Mouse (Mus musculus) thymus, postnatal 4 days (tissue): ENCODE results near the gene A930002H24Rik.
A peak's percentile ranks its signal among the peaks of the same experiment; 100 is the strongest.
"Not testable (repeated sequence)": the region's sequence is repeated elsewhere in the genome, so short reads cannot be mapped to it uniquely, and the experiment has no call there.

ENCODE experiments used
- DNase-seq: peaks from one replicate; pipeline ENCODE4 v3.0.0; 2021

The A930002H24Rik gene

DNA sequence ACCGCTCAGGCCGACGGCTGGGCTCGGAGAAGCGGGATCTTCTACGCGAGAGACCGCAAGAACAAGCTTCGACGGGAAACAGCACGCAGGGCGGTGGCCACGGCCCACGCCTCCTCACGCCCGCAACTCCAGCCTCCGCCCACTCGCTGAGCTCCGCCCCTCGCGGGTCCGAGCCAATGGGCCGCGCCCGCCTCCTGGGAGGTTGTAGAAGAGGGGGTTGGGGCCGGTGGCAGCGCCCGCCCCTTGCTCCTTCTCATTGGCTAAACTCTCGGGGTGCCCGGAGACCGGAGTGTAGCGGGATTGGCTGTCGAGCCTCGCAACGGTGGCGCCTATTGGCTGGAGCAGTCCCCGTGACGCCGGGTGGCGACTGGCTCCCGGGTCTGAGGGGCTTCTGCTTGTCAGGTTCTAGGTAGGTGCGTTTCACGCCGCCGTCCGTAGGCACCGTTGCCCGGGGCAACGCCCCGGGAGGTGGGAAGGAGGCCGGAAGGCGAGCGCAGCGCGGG is at the start of gene A930002H24Rik:
A930002H24Rik (minus strand) TSS at position 145 of the 503 bp plus-strand sequence.
- DNase-seq, result peak; percentile 90

DNA sequence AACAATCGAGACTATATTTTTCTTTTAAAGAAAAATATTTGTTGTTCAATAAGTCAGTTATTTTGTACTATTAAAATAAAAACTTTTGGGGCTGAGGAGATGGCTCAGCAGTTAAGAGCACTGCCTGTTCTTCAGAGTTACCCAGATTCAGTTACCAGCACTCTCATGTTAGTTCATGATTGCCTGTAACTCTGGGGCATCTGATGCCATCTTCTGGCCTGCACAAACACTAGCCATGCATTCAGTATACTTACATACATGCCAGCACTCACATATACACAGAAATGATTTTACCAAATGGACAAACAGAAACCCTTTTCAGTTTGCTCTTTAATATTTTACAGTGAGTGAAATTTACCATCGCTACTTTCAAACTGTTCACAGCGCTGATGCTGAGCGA is 45.7 kb upstream of the A930002H24Rik start:
- no peak for DNase-seq

DNA sequence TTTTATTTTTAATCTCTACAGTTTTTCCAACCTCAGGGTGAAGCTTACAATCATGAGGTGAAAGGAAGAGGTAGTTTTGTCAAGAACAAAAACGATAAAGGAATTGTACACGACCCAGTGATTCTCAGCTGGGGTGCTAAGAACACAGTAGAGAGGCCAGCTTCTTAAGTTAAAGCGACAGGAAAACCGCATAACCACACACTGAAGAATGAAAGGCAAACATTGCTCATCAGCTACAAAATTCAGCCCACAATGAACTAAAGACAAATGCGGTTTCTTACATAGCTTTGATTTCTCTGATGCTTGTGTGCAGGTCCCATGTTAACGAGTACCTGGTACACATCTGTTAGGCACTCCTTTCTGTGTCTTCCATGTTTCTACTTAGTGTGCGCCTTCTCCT is 33.5 kb upstream of the A930002H24Rik start:
- no peak for DNase-seq

DNA sequence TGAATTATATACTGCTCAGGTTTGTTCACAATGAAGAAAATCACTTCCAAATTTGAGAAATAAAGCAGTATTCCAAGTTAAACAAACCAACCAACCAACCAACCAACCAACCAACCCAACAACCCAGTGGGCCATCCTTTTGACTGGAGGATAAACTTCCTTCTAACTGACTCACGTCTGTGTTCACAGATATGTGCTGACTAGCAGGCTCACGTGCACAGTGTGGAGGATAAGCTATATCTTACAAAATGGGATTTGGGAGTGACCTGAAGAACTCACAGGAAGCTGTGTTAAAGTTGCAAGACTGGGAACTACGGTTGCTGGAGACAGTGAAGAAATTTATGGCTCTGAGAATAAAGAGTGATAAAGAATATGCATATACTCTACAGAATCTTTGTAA is 32.2 kb upstream of the A930002H24Rik start:
- no peak for DNase-seq

DNA sequence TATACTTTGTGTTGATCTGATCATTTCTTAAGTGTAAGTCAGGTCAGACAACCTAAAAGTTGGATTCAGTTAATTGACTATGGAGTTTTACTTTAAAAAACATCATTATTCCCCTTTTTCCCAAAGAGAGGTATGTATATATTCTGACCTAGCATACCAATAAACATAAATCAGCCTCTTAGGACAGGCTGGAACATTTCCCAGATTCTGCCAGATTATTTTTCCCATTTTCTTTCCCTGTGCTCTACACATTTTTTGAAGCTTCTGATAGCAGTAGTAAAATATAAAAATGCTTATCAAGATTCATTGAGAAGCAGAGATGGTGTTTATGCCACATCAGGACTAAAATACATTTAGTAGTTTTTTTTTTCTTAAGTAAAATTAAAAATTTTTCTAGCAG is 27.0 kb upstream of the A930002H24Rik start:
- DNase-seq, result no peak

DNA sequence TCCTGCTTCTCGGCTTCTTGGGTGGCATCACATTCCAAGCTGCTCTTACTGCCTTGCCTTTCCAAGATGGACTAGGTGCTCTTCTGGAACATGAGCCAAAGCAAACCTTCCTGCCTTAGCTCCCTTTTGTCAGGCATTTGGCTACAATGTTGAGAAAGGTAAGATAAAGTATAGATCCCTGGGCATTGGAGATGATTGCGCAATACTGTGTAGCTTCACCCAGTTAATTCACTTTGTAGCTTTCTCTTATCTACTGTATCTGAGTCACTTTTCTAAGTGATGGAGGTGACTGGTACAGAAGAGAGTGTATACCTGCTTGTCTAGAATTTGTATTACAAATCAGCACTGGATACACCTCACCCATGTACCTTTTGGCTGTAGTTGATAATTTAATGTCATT is 23.4 kb upstream of the A930002H24Rik start:
- DNase-seq, result no peak

DNA sequence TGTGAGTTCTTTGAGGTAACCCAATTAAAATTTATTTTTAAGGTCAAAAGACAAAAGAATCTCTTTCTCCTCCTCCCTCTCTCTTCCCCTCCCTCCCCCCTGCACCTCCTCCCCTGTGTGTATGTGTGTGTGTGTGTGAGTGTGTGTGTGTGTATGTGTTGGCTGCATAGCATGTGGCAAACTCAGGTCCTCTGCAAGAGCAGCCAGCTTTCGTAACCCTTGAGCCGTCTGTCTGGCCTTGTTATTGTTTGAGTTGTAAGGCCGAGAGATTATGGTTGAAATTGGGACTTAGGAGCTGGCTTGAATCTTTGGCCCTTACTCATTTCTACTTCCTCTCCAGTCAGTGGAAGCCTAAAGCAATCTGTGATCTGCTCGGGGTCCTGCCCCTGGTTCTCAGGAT is 16.4 kb upstream of the A930002H24Rik start:
- no peak for DNase-seq

DNA sequence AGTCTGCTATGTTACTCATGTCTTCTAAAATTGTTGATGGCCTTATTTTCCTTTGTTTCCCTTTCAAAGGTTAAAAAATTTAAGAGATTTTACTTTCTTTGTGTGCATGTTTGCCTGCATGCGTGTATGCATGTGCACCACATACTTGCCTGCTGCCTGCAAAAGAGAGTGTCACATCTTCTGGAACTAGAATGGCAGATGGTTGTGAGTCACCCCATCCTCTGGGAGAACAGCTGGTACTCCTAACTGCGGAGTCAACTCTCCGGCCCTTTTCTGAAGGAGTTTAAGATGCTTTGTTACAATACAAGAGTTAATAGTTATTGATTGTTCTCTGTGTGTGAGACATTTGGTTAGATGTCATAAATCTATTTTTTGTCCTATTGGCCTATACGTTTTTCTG is 15.3 kb upstream of the A930002H24Rik start:
- DNase-seq, result no peak

DNA sequence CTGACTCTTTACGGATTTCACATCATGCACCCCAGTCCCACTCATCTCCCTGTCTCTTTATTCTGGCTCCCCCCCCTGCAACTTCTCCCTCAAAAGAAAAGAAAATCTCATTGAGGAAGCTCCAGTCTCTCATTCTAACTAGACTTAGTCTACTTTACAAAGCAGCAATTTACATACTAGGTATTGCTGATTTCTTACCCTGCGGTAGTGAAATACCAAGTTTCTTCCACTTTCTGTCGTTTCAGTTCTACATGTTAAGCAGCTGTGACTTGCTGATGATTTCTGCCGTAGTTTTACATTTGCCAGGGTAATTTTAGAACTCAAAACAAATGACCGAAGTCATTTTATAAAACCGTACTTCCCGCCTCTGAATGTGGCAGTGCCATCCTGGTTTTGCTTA is 8.2 kb upstream of the A930002H24Rik start:
- DNase-seq, result no peak

DNA sequence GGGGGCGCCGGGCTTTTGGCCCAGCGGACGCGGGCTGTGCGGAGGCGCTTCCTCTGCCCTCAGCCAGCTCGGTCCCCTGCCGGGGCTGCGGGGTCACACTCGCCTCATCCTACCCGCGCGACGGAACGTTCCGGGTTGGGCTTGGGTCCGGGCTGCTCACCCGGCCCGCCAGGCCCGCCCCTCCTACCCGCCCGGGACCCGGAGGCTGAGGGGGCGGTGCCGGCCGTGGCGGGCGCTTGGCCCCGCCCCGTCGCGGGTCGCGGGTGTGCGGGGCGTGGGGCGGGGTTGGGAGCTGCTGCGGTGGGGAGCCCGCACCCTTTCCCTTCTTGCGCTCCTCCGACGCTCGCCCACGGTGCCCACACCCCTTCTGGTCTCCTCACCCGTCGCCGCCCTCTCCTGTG is 580 bp upstream of the A930002H24Rik start:
- no peak for DNase-seq

DNA sequence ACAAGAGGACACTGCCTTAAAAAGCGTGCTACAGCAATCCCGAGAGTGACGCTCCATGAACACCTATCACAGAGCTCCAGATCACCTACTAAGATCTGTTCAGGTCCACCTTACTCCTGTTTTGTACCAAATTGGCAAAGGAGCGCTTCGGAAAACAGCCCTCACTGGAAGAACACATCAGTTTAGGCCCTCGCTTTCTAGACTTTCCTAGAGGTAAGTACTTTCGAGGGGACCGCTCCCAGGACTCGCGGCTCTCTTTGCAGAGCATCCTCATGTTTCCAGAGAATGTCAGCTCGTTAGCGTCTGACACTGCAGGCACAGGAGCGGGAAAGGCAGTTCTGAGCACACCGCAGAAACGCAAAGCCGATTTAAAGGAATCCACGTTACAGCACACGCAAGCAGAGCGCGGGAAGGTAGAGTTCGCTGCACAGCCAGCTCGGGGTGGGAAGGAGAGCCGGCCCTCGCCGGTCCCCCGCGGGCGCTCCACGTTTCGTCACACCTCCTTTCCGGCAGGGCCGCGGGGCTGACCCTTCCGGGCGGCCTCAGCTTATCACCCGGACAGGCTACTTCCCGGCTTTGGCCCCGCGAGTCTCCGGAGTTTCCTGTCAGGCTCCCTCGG is 470 bp downstream of the A930002H24Rik start, which contains the start of gene Fer:
Fer (plus strand) TSS at position 51 of the 619 bp plus-strand sequence.
- DNase-seq, result peak; percentile 4

DNA sequence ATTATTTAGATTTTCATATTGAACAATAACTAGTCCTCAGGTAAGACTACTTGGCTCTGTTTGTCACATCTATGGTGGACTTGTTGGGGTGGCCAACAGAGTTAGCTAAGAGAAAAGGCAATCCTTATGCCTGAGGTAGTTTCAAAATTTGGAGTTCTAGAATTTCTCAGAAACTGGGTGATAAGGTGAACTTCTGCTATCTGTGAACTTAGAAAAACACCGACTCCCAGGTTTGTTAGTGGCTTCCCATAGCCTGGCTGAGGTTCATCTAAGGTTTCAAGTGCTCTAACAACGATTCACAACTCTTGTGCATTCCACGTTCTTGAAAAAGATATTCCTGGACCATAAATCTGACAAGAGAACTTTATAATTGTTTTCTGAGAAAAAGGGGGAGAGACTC is 1.2 kb downstream of the A930002H24Rik start:
- no peak for DNase-seq

DNA sequence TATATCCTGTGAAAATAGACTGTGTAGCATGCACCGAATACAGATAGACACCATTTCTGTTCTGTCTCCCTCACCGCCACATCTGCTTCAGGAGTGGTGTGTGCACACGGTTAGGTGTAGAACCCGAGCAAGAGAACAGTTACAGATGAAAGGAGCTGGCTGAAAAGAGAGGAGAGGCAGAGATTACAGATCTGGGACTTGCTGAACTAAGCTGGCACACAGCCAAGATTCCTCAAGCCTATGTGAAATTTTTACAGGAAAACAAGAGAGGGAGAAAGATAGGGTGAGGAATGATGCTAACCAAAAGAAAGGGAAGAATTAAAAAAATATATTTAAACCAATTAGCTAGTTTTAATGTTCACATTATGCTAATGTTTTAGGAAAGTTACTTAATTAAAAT is 2.6 kb downstream of the A930002H24Rik start:
- no peak for DNase-seq

DNA sequence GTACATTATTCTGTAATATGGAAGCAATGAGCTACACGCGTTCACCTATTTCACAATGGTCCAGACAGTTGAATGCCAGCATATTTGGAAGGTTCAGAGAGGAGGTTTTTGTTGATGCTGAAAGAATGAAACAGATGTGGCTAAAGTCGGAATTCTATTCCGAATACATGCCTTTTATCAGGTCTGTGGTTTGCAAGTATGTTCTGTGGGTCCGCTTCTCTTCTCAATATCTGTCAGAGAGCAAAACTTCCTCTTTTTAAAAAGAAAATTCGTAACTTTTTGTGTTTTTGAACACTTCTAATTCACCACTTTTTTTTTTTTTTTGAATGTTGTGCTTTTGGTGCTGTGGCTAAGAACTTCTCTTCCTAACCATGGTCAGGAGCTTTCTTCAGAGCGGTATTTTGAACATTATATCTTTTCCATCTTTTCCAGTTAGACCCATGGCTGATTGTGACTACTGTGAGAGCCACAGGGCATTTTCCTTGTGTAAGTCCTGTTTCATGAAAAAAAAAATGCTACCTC is 6.5 kb downstream of the A930002H24Rik start:
- no peak for DNase-seq

DNA sequence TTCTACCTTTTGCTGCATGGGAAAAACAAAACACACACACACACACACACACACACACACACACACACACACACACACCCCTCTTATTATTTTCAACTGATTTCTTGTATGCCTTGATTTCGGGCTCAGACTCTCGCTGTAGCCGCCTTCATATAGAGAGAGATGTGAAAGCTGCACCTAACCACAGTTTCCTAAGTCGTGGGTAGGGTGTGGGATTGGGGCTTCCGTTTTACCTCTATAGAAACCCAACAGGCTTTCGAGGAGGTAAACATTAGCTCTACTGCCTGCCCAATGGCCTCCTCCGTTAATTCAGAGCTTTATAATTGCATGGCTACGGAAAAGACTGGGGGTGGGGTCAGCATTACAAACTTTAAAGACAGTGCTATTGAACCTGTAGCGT is 13.6 kb downstream of the A930002H24Rik start:
- DNase-seq, result peak; percentile 7

DNA sequence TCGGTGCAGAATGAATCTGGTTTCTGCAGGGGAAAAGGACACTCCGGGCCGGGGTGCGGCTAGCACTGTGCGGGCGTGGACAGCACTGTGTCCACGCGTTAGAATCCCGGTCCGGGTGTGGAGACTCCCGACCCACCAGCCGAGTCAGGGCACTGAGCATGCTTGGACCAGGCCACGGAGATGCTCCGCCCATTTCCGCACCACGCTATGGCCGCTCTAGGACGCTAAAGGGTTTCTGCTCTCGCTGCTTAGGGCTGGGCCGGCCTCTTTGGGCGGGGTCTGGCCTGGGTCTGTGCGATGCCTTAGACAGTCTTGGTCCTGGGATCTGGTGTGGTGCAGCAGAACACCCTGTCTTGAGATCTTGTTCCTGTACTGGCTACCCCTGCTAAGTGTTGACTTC is 14.0 kb downstream of the A930002H24Rik start:
- peak; percentile 27 for DNase-seq

DNA sequence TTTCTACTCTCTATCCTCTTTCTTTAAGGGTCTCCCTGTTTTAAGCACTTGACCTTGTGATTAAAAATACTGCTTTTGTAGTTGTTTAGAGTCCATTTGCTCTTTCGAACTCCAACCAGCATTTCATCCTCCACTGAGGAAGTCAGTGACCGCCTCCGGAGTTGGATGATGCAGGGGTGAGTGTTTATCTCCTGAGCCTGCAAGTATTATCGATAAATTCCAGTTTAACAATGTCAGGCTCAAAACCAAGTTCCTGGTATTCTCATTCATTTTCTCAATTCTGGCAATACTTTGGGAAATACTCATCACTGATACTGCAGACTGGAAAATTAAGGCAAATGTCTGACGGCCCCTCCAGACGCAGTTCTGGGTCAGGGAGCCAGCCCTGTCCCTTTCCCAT is 14.4 kb downstream of the A930002H24Rik start:
- no peak for DNase-seq

DNA sequence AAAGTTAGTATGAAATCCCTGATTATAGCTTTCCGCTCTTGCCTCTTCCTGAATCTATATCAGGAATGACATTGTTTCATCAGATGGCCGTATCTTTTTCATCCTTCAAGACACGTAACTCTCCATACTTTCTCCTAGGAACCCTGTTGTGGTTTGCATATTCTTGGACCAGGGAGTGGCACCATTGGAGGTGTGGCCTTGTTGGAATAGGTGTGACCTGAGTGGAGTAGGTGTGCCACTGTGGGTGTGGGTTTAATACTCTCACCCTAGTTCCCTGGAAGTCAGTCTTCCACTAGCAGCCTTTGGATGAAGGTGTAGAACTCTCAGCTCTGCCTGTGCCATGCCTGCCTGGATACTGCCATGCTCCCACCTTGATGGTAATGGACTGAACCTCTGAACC is 17.8 kb downstream of the A930002H24Rik start:
- not testable (repeated sequence) for DNase-seq

DNA sequence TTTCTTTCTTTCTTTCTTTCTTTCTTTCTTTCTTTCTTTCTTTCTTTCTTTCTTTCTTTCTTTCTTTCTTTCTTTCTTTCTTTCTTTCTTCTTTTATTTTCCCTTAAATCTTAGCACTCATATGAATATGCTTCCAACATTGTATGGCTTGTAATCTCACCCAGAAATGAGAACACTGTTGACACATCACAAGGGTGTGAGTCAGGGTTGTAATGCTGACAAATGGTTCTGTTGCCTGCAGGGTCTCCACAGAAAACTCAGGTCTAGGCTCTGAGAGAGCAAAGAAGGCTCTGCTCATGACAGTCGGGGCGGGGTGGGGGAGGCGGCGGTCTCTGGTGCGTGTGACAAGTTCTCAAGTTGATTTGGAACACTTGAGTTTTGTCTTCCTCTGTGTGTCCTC is 18.7 kb downstream of the A930002H24Rik start:
- DNase-seq, result no peak

DNA sequence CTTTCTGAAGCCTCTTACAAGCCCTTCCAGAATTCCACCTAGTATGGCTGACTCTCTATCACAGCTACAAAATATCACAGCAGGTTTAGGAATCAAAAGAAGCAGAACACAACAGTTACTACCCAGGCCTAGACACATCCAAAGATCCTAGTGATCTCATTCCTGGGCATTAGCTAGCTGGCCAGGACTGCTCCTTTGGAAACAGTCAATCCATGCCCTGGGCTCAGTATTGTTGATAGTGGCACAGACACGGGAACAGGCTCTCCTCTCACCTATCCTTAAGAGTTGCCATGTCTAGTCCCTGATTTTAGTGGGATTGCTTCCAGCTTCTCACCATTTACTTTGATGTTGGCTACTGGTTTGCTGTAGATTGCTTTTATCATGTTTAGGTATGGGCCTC is 21.4 kb downstream of the A930002H24Rik start:
- no peak for DNase-seq

DNA sequence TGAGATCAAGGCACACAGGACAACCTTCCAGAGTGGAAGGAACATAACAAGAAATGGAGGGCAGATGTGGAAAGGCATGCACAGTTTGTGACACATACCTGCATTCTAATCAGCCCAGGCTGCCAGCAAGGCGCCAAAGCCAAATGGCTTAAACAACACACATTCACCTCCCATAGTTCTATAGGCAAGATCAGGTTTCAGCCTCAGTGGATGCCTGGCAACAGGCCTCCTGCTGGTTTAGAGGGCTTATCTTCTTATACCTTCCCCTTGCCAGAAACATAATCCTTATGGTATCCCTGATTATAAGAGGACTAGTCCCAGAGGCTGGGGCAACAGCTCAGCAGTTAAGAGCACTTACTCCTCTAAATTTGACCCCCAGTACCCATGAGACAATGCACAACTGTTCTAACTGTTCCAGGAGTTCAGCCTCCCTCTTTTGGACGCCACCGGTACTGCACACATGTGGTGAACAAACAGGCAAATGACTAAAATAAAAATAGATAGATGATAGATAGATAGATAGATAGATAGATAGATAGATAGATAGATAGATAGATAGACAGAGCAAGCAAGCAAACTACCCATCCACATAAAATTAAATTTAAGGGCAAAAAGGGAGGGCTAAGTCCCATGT is 23.8 kb downstream of the A930002H24Rik start:
- peak; percentile 11 for DNase-seq

DNA sequence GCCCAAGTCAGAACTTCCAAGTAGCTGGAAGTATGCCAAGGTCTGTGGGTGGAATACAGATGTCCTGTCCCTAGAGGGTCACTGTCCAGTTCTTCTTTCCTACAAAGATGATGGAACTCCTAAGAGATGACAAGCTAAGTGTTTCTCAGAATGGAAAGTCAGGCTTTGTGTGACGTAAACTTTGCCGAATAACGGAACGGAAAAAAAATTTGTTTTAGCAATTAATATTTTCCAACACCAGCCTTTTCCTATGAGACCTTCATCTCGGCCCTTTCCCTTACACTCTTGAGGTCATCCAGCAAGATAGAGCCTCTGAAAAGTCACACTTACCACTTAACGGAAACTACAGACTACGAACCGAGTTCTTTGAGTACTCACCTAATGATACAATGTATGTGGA is 25.4 kb downstream of the A930002H24Rik start:
- DNase-seq, result no peak

DNA sequence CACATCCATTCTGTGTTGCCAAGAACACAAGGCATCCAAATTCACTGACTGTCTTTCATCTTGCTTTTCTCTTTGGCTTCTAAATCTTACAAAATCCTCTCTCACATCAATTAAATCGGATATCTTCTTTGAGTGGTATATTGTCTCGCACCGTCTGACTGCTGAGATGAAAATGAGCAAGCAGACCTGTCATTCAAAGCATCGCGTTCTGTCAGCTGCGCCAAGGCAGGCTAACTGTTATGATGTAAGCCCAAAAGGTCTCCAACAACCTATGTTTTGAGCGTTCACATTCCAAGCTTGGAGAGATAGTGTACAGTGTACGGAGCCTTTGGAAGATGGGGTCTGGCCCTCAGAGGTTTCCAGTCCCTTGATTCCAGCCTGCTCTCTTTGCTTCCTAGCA is 26.9 kb downstream of the A930002H24Rik start:
- DNase-seq, result no peak

DNA sequence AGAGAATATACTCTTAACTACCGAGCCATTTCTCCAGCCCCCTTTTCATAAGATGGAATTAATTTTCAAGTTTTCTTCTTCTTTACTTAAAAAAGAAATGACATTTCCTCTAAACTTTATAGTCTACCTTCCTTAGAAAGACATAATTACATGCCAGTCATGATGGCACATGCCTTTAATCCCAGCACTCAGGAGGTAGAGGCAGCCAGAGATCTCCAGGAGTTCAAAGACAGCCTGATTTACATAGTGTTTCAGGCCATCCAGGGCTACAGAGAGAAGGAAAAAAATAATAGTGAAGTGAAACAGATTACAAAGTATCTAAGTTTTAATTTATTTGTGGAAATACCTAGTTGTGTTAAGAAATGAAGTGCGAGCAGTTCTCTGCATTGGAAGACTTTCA is 27.4 kb downstream of the A930002H24Rik start:
- DNase-seq, result no peak

DNA sequence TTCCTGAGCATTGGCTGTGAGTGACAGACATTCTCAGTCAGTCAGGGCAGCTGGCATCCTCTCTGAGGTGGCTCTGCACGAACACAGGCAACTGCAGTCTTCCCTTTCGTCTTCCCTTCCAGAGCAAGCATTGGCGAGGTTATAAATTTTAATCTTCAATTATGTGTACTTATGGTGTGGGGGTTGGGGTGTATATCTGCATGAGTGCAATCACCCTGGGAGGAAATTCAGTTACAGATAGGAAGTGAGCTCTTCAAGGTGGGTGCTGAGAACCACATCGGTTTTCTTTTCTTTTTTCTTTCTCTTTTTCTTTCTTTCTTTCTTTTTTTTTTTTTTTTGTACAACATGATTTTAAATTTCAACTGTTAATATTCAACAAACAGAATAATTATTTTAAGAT is 32.0 kb downstream of the A930002H24Rik start:
- no peak for DNase-seq
